Mouse (Mus musculus): ENCODE results near the gene Fcer2a. TPM values are rescaled to one million over a fixed set of nuclear protein-coding genes. Genes with fewer than 3 reads are reported as not detected.

The Fcer2a gene
- polyA plus RNA-seq, 1 experiment from 2014 or later: 0.15 TPM

GRCm38 (mm10) chr8:3648990-3649389, 45.0 kb downstream of the Fcer2a start:
- 37% methylated on average over 1 of the region's 1 CpGs for WGBS
- Histone ChIP-seq H3K4me3 (no peak overlapping the region), H3K4me1 (no peaks in the 10 kb centered on the region), H3K27ac (no peak overlapping the region), H3K9me3 (no peaks in the 10 kb centered on the region), H3K4me2 (replicated peaks) (no peak overlapping the region), H3K27me3 (no peaks in the 10 kb centered on the region), H3K36me3 (no peaks in the 10 kb centered on the region), H3K9ac (no peak overlapping the region)
- no peak for ATAC-seq (ENCODE audit: insufficient number of reproducible peaks, insufficient read depth, low FRiP score, low TSS enrichment)

DNA sequence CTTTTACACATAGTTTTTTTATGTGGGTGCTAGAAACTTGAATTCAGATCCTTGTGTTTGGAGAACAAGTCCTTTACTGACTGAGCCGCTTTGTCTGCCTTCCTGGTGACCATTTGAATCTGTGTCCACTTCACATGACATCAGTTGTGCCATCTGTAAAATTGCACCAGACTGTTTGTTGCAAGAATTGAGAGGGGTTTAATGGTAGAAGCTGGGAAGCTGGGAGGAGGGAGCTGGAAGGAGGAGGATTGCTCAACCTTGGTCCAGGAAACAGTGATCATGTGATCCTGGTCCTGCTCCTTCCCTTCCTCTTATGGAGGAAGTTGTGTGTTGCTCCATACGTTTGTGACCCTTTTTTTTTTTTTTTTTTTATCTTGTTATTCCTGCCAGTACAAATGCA, 45.7 kb downstream of the Fcer2a start:
- H3K9me3 ChIP-seq: no peaks in the 10 kb centered on the region
- WGBS: 73% methylated on average over 2 of the region's 2 CpGs
- H3K4me3 ChIP-seq: no peak overlapping the region

GRCm38 (mm10) chr8:3647561-3647960, 46.4 kb downstream of the Fcer2a start:
- 78% methylated on average over 4 of the region's 4 CpGs for WGBS
- Histone ChIP-seq H3K27me3 (no peaks in the 10 kb centered on the region), H3K9ac (no peak overlapping the region), H3K27ac (no peak overlapping the region), H3K4me3 (no peak overlapping the region), H3K4me1 (no peaks in the 10 kb centered on the region), H3K4me2 (replicated peaks) (no peak overlapping the region), H3K36me3 (no peaks in the 10 kb centered on the region), H3K9me3 (no peaks in the 10 kb centered on the region)
- ATAC-seq (ENCODE audit: insufficient number of reproducible peaks, insufficient read depth, low FRiP score, low TSS enrichment): no peak

More for the DNA sequence above, 45.7 kb downstream of the Fcer2a start:
- H3K27ac ChIP-seq: no peak overlapping the region
- no peaks in the 10 kb centered on the region for H3K4me1 ChIP-seq
- H3K9ac ChIP-seq: no peak overlapping the region
- no peak for ATAC-seq (ENCODE audit: insufficient number of reproducible peaks, insufficient read depth, low FRiP score, low TSS enrichment)
- no peak overlapping the region for H3K4me2 ChIP-seq (replicated peaks)
- H3K36me3 ChIP-seq: no peaks in the 10 kb centered on the region
- no peaks in the 10 kb centered on the region for H3K27me3 ChIP-seq

DNA sequence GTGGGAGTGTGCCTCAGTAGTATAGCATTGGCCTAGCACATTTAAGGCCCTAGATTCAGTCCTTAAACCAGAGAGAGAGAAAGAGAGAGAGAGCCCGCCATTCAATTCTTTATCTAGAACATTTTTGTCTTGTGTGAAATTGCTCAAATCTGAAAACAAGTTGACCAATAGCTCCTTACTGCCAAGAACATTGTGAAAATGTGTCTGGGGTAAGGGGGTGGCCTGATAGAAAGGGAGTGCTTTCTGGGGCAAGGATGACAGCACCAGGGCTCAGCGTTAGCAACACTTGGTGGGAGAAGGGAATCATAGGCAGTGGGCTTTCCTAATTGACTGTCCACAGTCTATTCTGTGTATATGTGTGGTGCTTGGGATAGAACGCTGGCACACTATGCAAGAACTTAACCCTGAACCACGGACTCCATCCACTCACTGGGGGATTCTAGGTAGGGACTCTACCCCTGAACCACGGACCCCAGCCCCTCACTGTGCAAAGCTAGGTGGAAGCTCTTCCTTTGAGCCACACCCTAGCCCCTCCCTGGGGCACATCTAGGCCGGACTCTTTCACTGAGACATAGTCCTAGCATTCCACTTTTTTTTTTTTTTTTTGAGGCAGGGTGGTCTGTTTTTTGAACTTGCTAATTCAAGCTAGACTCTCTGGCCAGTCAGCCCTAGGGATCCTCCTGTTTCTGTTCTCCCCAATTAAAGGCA, 47.0 kb downstream of the Fcer2a start:
- Histone ChIP-seq H3K4me1 (no peaks in the 10 kb centered on the region), H3K9ac (no peak overlapping the region), H3K9me3 (no peaks in the 10 kb centered on the region), H3K36me3 (no peaks in the 10 kb centered on the region), H3K4me2 (replicated peaks) (no peak overlapping the region), H3K27me3 (no peaks in the 10 kb centered on the region), H3K27ac (no peak overlapping the region), H3K4me3 (no peak overlapping the region)
- no peak for ATAC-seq (ENCODE audit: insufficient number of reproducible peaks, insufficient read depth, low FRiP score, low TSS enrichment)
- 78% methylated on average over 6 of the region's 6 CpGs for WGBS

GRCm38 (mm10) chr8:3645804-3646203, 48.2 kb downstream of the Fcer2a start:
- Histone ChIP-seq H3K4me3 (no peak overlapping the region), H3K36me3 (no peaks in the 10 kb centered on the region), H3K27ac (no peak overlapping the region), H3K9me3 (no peaks in the 10 kb centered on the region), H3K9ac (no peak overlapping the region), H3K4me2 (replicated peaks) (no peak overlapping the region), H3K4me1 (no peaks in the 10 kb centered on the region), H3K27me3 (no peaks in the 10 kb centered on the region)
- 22% methylated on average over 5 of the region's 5 CpGs for WGBS
- no peak for ATAC-seq (ENCODE audit: insufficient number of reproducible peaks, insufficient read depth, low FRiP score, low TSS enrichment)

Other genes starting within 250 kb of the Fcer2a start
- gene Pex11g, start 226.5 kb downstream of the Fcer2a start, polyA plus RNA-seq (2016; fragmentation: Nextera tagmentation; extraction: Ambion mirVana): 5.0 and 6.1 TPM in 2 replicates
- gene Tex45, start 223.3 kb downstream of the Fcer2a start, polyA plus RNA-seq (2016; fragmentation: Nextera tagmentation; extraction: Ambion mirVana): 0.10 TPM in 1 of 2 replicates, not detected in the other
- 66.4 and 67.9 TPM in 2 replicates for gene Zfp358, start 201.0 kb downstream of the Fcer2a start, polyA plus RNA-seq (2016; fragmentation: Nextera tagmentation; extraction: Ambion mirVana)
- 62.0 and 66.2 TPM in 2 replicates for gene Mcoln1, start 193.7 kb downstream of the Fcer2a start, polyA plus RNA-seq (2016; fragmentation: Nextera tagmentation; extraction: Ambion mirVana)
- 29.0 and 29.6 TPM in 2 replicates for gene Pnpla6, start 178.8 kb downstream of the Fcer2a start, polyA plus RNA-seq (2016; fragmentation: Nextera tagmentation; extraction: Ambion mirVana)
- 1.8 TPM in 2 replicates for gene C330021F23Rik, start 126.2 kb downstream of the Fcer2a start, polyA plus RNA-seq (2016; fragmentation: Nextera tagmentation; extraction: Ambion mirVana)
- 9.1 and 10.0 TPM in 2 replicates for gene Camsap3, start 106.9 kb downstream of the Fcer2a start, polyA plus RNA-seq (2016; fragmentation: Nextera tagmentation; extraction: Ambion mirVana)
- gene Xab2, start 72.9 kb downstream of the Fcer2a start, polyA plus RNA-seq (2016; fragmentation: Nextera tagmentation; extraction: Ambion mirVana): 65.1 and 66.7 TPM in 2 replicates
- gene Pet100, start 72.6 kb downstream of the Fcer2a start, polyA plus RNA-seq (2016; fragmentation: Nextera tagmentation; extraction: Ambion mirVana): 103 and 110 TPM in 2 replicates
- 1.5 and 2.0 TPM in 2 replicates for gene Pcp2, start 68.6 kb downstream of the Fcer2a start, polyA plus RNA-seq (2016; fragmentation: Nextera tagmentation; extraction: Ambion mirVana)
- gene Stxbp2, start 63.2 kb downstream of the Fcer2a start, polyA plus RNA-seq (2016; fragmentation: Nextera tagmentation; extraction: Ambion mirVana): 27.4 and 28.8 TPM in 2 replicates
- gene Retn, start 38.4 kb downstream of the Fcer2a start, polyA plus RNA-seq (2016; fragmentation: Nextera tagmentation; extraction: Ambion mirVana): 0.38 TPM in 1 of 2 replicates, not detected in the other
- gene Mcemp1, start 28.4 kb downstream of the Fcer2a start, polyA plus RNA-seq (2016; fragmentation: Nextera tagmentation; extraction: Ambion mirVana): 0.10 and 0.20 TPM in 2 replicates
- 11.5 and 16.5 TPM in 2 replicates for gene Fcor, start 21.8 kb downstream of the Fcer2a start, polyA plus RNA-seq (2016; fragmentation: Nextera tagmentation; extraction: Ambion mirVana)
- 39.7 and 41.0 TPM in 2 replicates for gene Trappc5, start 17.9 kb downstream of the Fcer2a start, polyA plus RNA-seq (2016; fragmentation: Nextera tagmentation; extraction: Ambion mirVana)
- not detected in 2 replicates for gene Clec4g, start 26.5 kb upstream of the Fcer2a start, polyA plus RNA-seq (2016; fragmentation: Nextera tagmentation; extraction: Ambion mirVana)
- not detected in 2 replicates for gene Cd209a, start 54.8 kb upstream of the Fcer2a start, polyA plus RNA-seq (2016; fragmentation: Nextera tagmentation; extraction: Ambion mirVana)
- not detected in 2 replicates for gene Cd209e, start 160.1 kb upstream of the Fcer2a start, polyA plus RNA-seq (2016; fragmentation: Nextera tagmentation; extraction: Ambion mirVana)
- not detected in 2 replicates for gene Cd209d, start 184.4 kb upstream of the Fcer2a start, polyA plus RNA-seq (2016; fragmentation: Nextera tagmentation; extraction: Ambion mirVana)
- gene Cd209b, start 232.7 kb upstream of the Fcer2a start, polyA plus RNA-seq (2016; fragmentation: Nextera tagmentation; extraction: Ambion mirVana): not detected in 2 replicates

Data from embryonic facial prominence, embryonic 12.5 days (tissue).